8 mouse cellular contexts compared by ENCODE assay signal in the genomic region with DNA sequence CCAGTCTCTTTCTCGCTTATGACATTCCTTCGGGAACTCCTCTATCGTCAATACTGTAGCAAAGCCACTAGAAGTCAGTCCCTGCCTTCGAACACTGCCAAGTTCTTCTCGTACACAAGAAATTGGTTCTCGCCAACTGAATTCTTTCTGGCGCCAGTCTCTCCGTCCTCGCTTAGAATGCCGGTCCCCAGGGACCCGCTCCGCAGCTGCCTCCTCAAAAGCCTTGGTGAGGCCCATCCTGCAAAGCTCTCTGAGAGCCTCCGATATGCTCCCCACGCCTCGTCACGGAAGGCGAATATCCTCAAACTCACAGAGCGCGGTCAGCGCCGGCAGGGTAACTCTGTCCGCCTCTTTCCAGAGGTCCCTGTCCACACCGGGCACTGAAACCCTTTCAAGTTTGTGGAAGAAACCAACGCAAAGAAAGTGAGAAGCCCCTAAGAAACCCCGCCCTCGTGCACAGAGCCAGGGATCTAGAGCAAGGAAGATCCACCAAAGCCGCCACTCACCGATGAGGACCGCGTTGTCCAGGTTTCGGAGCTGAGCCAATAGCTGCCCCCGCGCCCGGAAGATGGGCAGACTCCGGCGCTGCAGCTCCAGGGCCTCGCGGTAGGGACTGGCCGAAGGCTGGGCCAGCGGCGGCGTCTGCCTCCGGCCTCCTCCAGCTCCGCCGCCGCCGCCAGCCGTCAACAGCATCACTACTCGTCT. TPM values are rescaled to one million over a fixed set of nuclear protein-coding genes. Genes with fewer than 3 reads are reported as not detected.
DNase-seq lines count a peak whose midpoint lies in the region; ATAC-seq and TF ChIP-seq lines count a peak whose summit lies in the region.

No protein-coding gene starts in this region.

- peak; percentile 59; the same call in 1 of the 2 replicates for ATAC-seq in cerebellum, adult (ENCODE audit: insufficient number of reproducible peaks, low FRiP score, low TSS enrichment)
- peak; percentile 65 for ATAC-seq in granulocyte monocyte progenitor cell, adult 5-6 weeks (replicated peaks; ENCODE audit: poor library complexity, severe bottlenecking)
- ATAC-seq in liver, embryonic 14.5 days (ENCODE audit: insufficient read depth): peak; percentile 78
- peak; percentile 64 for ATAC-seq in stomach, embryonic 14.5 days (ENCODE audit: insufficient number of reproducible peaks, insufficient read depth, low FRiP score, low read depth)

- H3K4me3 ChIP-seq in liver, embryonic 14.5 days (ENCODE audit: insufficient read depth in 1 of 2, low read depth in 2 of 2, low read length in 2 of 2): peak overlapping the region; percentile 74 to 92
- peak overlapping the region; percentile 84 for H3K4me3 ChIP-seq in stomach, embryonic 14.5 days (ENCODE audit: low read depth, low read length)

- H3K4me2 ChIP-seq in liver, embryonic 14.5 days (ENCODE audit: low read depth): peak overlapping the region; percentile 93
- H3K4me2 ChIP-seq in stomach, embryonic 14.5 days (replicated peaks; ENCODE audit: low read depth, low read length): peak overlapping the region; percentile 72

- peak overlapping the region; percentile 69 for H3K9ac ChIP-seq in liver, embryonic 14.5 days (replicated peaks)
- H3K9ac ChIP-seq in stomach, embryonic 14.5 days (replicated peaks; ENCODE audit: low read depth, low read length): peak overlapping the region; percentile 52

- DNase-seq in cerebellum, postnatal 36 days: no peak
- DNase-seq in thymus, postnatal 0 days (ENCODE audit: low spot score): peak; percentile 4
- DNase-seq in thymus, postnatal 4 days: no peak
- peak; percentile 24 to 50 (median 41) for DNase-seq in liver, embryonic 14.5 days (ENCODE audit: low read depth in 3 of 3, low spot score in 3 of 3)
- DNase-seq in ovary, postnatal 10 days (ENCODE audit: low spot score): no peak

- no peaks in the 10 kb centered on the region for H3K9me3 ChIP-seq in liver, embryonic 14.5 days (ENCODE audit: control insufficient read depth, low read length)
- no peaks in the 10 kb centered on the region for H3K9me3 ChIP-seq in stomach, embryonic 14.5 days (ENCODE audit: control insufficient read depth, low read depth, low read length)

- H3K36me3 ChIP-seq in liver, embryonic 14.5 days (replicated peaks; ENCODE audit: control insufficient read depth, insufficient read depth, low read depth): peaks cover 4% of the 10 kb centered on the region; the same call in 1 of the 2 replicates
- peaks cover 11% of the 10 kb centered on the region; the same call in 1 of the 2 replicates for H3K36me3 ChIP-seq in stomach, embryonic 14.5 days (ENCODE audit: control insufficient read depth, insufficient read depth, low read length)

- no peak for TF ChIP-seq CTCF in liver, embryonic 14.5 days (IDR thresholded peaks at IDR 0.05; ENCODE audit: low read depth)

- no peaks in the 10 kb centered on the region for H3K27me3 ChIP-seq in liver, embryonic 14.5 days (ENCODE audit: control insufficient read depth, insufficient read depth, low read length)
- H3K27me3 ChIP-seq in stomach, embryonic 14.5 days (ENCODE audit: control insufficient read depth, insufficient read depth, low read length): no peaks in the 10 kb centered on the region

- H3K27ac ChIP-seq in liver, embryonic 14.5 days: peak overlapping the region; percentile 24
- peak overlapping the region; percentile 48; the same call in 1 of the 2 replicates for H3K27ac ChIP-seq in stomach, embryonic 14.5 days (ENCODE audit: low read length)

- peaks cover 8 to 9% of the 10 kb centered on the region in 2 experiments for H3K4me1 ChIP-seq in liver, embryonic 14.5 days (replicated peaks; ENCODE audit: control insufficient read depth in 2 of 2, insufficient read depth in 2 of 2, low read length in 1 of 2)
- H3K4me1 ChIP-seq in stomach, embryonic 14.5 days (ENCODE audit: control insufficient read depth, insufficient read depth, low read length): peaks cover 14% of the 10 kb centered on the region

- TF ChIP-seq EP300 in liver, embryonic 14.5 days (IDR thresholded peaks at IDR 0.05; ENCODE audit: low read depth): no peak

- WGBS in liver, embryonic 14.5 days (ENCODE audit: insufficient replicate concordance): under 1% methylated on average over 49 of the region's 49 CpGs
- WGBS in stomach, embryonic 14.5 days: under 1% methylated on average over 49 of the region's 49 CpGs

RNA-seq across cellular contexts. Expression of a gene that starts 0.5 kb away (rescaled TPM):
- 7.4 and 7.5 TPM in 2 replicates for polyA plus RNA-seq in thymus, postnatal 0 days (2015; fragmentation: Nextera tagmentation; extraction: Ambion mirVana)
- total RNA-seq in granulocyte monocyte progenitor cell, adult 5-6 weeks (2014; fragmentation: Nextera tagmentation): 32.3 and 34.3 TPM in 2 replicates
- total RNA-seq in granulocyte monocyte progenitor cell, adult 5-6 weeks (2017): 36.6 and 42.6 TPM in 2 replicates
- 4.4 and 6.2 TPM in 2 replicates for polyA plus RNA-seq in liver, embryonic 14.5 days (2012; rRNA removed)
- 4.9 and 5.8 TPM in 2 replicates for polyA plus RNA-seq in liver, embryonic 14.5 days (2014; fragmentation: Nextera tagmentation; extraction: Ambion mirVana)
- polyA plus RNA-seq in stomach, embryonic 14.5 days (2014; fragmentation: Nextera tagmentation; extraction: Ambion mirVana): 20.8 and 22.7 TPM in 2 replicates

RNA-seq across cellular contexts. Expression of a gene that starts 15.6 kb away (rescaled TPM):
- polyA plus RNA-seq in thymus, postnatal 0 days (2015; fragmentation: Nextera tagmentation; extraction: Ambion mirVana): 30.5 and 32.2 TPM in 2 replicates
- total RNA-seq in granulocyte monocyte progenitor cell, adult 5-6 weeks (2014; fragmentation: Nextera tagmentation): 34.3 and 37.5 TPM in 2 replicates
- 30.1 and 34.5 TPM in 2 replicates for total RNA-seq in granulocyte monocyte progenitor cell, adult 5-6 weeks (2017)
- polyA plus RNA-seq in liver, embryonic 14.5 days (2012; rRNA removed): 8.0 and 13.3 TPM in 2 replicates
- 14.7 and 15.8 TPM in 2 replicates for polyA plus RNA-seq in liver, embryonic 14.5 days (2014; fragmentation: Nextera tagmentation; extraction: Ambion mirVana)
- 29.9 and 34.0 TPM in 2 replicates for polyA plus RNA-seq in stomach, embryonic 14.5 days (2014; fragmentation: Nextera tagmentation; extraction: Ambion mirVana)

RNA-seq across cellular contexts. Expression of a gene that starts 15.9 kb away (rescaled TPM):
- 59.7 and 63.8 TPM in 2 replicates for polyA plus RNA-seq in thymus, postnatal 0 days (2015; fragmentation: Nextera tagmentation; extraction: Ambion mirVana)
- 24.5 and 34.0 TPM in 2 replicates for total RNA-seq in granulocyte monocyte progenitor cell, adult 5-6 weeks (2014; fragmentation: Nextera tagmentation)
- total RNA-seq in granulocyte monocyte progenitor cell, adult 5-6 weeks (2017): 48.3 and 48.8 TPM in 2 replicates
- polyA plus RNA-seq in liver, embryonic 14.5 days (2012; rRNA removed): 9.4 and 10.4 TPM in 2 replicates
- 35.7 and 36.9 TPM in 2 replicates for polyA plus RNA-seq in liver, embryonic 14.5 days (2014; fragmentation: Nextera tagmentation; extraction: Ambion mirVana)
- polyA plus RNA-seq in stomach, embryonic 14.5 days (2014; fragmentation: Nextera tagmentation; extraction: Ambion mirVana): 42.6 and 43.3 TPM in 2 replicates

RNA-seq across cellular contexts. Expression of a gene that starts 20.9 kb away (rescaled TPM):
- 278 and 301 TPM in 2 replicates for polyA plus RNA-seq in thymus, postnatal 0 days (2015; fragmentation: Nextera tagmentation; extraction: Ambion mirVana)
- total RNA-seq in granulocyte monocyte progenitor cell, adult 5-6 weeks (2014; fragmentation: Nextera tagmentation): 425 and 440 TPM in 2 replicates
- 107 and 155 TPM in 2 replicates for total RNA-seq in granulocyte monocyte progenitor cell, adult 5-6 weeks (2017)
- 72.4 and 129 TPM in 2 replicates for polyA plus RNA-seq in liver, embryonic 14.5 days (2012; rRNA removed)
- 162 and 186 TPM in 2 replicates for polyA plus RNA-seq in liver, embryonic 14.5 days (2014; fragmentation: Nextera tagmentation; extraction: Ambion mirVana)
- polyA plus RNA-seq in stomach, embryonic 14.5 days (2014; fragmentation: Nextera tagmentation; extraction: Ambion mirVana): 210 and 227 TPM in 2 replicates

RNA-seq across cellular contexts. Expression of a gene that starts 29.6 kb away (rescaled TPM):
- 1.7 and 2.1 TPM in 2 replicates for polyA plus RNA-seq in thymus, postnatal 0 days (2015; fragmentation: Nextera tagmentation; extraction: Ambion mirVana)
- not detected in 2 replicates for total RNA-seq in granulocyte monocyte progenitor cell, adult 5-6 weeks (2014; fragmentation: Nextera tagmentation)
- total RNA-seq in granulocyte monocyte progenitor cell, adult 5-6 weeks (2017): not detected in 2 replicates
- polyA plus RNA-seq in liver, embryonic 14.5 days (2012; rRNA removed): 1.7 and 2.4 TPM in 2 replicates
- polyA plus RNA-seq in liver, embryonic 14.5 days (2014; fragmentation: Nextera tagmentation; extraction: Ambion mirVana): 0.86 and 1.1 TPM in 2 replicates
- 58.5 and 58.8 TPM in 2 replicates for polyA plus RNA-seq in stomach, embryonic 14.5 days (2014; fragmentation: Nextera tagmentation; extraction: Ambion mirVana)

Comparison
In these comparisons a context has a peak if more than half of its experiments do, and no peak if none do; other contexts are left out.
1. DNase-seq: peak in thymus, postnatal 0 days (single experiment) and liver, embryonic 14.5 days (3 of 3); none in cerebellum, postnatal 36 days (0 of 2), thymus, postnatal 4 days (single experiment) and ovary, postnatal 10 days (single experiment).
2. Peak in every context shown above with its lines, with median percentiles within 50 percentile points of each other: ATAC-seq.